Mouse (Mus musculus) A20 (cell line): ENCODE results near the gene Adamts7.
A peak's percentile ranks its signal among the peaks of the same experiment; 100 is the strongest.

Experiments
- DNase-seq: peaks from one replicate; pipeline ENCODE4 v3.0.0-alpha.2; 2011; ENCODE audit warnings: low read depth, low spot score

Gene Adamts7

DNA sequence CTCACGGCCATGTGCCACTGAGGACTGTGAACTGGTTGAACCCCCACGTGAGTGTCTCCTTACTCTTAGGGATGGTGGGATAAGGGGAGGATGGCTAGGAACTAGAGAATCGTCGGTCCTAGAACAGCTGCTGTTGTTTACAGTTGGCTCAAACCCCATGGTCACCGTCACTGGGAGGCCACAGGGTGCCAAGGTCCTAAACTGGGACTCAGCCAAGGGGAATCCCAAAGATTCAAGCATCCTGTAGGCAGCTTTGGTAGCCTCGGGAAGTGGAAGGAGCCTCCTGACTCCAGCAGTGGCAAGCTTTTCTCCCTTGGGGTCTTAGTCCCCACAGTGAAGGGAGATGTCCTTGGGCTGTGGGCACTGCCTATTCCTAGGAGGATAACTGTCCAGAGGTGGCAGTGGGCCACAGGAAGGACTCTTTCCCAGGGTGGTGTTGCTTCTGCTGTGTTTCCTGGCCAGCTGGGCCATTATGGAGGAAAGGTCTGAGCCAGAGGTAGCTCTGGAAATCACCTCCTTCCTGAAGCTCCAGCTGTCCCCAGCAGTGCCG is 34.3 kb downstream of the Adamts7 start:
- no peak for DNase-seq

DNA sequence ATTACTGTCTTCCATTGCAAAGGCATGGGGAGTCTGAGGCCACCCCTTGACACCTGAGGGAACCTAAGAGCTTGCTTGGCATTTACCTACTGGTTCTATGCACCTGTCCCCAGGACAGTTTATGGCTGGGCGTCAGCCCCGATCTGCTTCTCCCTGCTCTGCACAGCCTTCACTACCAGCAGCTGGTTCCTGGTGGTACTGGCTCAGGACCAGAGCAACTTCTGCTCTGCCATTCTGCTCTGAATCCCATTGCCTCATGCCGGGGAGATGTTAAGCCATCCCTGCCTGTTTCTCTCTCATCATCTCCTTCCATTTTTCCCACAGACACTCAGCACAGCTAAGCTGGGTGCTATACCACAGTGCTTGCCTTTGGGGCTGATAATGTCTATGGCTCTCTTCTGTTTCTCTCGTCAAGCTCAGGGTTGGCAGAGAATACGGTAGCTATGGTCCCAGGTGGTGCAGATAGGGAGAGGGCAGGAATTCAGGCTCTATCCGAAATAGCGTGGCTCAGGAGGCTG is 35.1 kb downstream of the Adamts7 start:
- no peak for DNase-seq

DNA sequence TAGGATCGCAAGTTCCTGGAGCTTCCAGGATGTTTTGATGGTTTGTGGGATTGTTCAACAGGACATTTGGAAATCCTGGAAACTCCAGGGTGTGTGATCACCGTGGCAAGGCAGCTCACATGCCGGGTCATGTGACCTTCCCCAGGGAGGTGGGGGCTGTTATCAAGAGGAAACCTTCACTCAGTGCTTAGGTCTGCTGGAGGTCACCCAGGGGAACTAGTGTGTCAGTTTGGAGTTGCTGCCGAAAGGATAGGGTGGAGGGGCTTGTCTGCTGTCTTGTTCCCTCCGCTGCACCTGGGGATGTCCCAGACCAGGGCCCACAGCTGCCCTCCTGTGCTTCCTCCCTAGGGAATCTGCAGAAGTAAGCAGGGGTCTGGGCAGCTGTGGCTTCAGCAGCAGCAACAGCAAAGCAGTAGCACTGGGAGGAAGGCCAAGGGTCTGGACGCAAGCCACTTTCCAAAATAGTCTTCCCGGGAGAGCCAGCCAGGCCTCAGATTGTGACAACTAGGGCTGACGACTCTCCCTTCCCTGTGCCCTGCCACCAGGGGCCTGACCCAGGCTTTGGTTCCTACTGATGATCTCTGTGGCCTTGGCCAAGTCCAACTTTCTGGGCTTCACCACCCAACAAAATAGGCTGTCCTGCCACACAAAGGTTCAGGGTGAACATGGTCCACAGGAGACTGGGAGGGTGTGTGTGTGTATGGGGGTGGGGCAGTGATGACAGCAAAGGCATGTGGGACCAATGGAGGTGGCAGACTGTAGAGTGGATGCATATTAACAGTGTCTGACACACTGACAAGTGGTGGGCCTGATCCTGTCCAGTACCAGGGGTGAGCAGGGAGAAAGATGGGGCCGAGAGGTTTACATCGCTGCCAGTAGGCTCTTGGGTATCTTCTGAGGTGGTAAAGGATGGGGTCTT is 35.9 kb downstream of the Adamts7 start:
- no peak for DNase-seq

DNA sequence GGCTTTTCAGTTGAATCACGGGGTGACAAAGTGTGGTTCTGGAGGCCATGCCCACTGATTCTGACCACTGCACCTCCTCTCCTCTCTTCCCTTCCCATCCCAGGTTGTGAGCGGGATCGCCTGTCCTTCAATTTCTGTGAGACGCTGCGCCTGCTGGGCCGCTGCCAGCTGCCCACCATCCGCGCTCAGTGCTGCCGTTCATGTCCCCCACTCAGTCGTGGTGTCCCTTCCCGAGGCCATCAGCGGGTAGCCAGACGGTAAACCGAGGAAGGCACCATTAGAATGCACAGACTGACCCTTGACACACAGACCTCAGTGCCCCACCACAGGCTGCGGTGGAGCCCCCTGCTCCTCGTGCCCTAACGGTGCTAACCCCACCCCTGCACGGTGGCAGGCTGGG is 36.7 kb downstream of the Adamts7 start:
- DNase-seq = no peak

DNA sequence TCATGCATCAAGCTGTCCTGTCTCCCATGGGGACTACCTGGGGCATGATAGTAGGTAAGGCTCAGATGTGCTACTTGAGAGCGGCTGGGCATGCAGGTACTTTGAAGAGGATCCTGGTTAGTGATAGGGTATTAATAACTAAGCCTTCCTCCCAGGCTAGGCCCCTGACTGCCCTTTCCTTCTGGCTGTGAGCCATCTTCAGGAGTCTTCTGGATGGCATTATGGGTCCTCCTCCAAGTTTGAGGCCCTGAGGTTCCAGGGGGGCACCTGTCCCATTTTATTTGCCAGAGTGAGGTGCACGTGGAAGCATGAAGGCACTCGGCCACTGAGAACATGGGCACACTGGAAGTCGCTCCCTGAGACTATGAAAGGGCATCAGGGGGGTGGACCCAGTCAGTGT is 37.6 kb downstream of the Adamts7 start:
- no peak for DNase-seq

DNA sequence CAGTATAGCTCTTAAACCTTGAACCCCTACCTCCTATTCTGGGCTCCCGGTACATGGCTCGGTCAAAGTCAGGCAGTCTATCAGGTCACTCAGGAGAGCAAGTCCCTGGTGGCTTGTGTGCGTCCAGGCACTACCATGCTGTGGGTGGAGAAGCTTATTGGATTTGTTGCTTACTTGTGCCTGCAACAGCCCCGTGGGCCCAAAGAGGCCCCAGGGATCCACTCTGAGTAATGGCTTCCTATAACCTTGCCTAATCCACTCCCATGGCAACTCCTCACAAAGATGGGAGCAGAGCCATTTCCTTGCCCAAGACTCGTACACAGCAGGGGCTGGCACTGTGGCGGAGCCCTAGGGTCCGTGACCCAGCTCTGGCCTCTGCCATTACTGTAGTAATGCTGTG is 38.2 kb downstream of the Adamts7 start:
- no peak for DNase-seq

DNA sequence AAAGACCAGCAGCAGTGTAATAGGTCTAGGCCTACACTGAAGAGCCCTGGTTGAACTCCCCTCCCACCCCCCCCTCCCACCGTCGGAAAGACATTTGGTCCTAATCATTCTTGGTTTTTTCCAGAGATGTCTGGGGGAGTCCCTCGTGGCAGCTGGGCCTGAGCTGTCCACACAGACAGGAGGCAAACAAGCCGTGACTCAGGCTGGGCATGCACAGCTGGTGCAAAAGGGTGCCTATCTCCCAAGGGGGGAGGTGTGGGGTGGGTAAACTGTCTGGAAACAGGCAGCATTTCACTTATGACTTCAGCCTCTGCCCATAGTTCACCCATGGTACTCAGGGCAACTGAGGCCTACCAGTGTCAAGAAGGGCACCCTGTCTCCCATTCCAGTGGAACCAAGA is 38.7 kb downstream of the Adamts7 start:
- no peak for DNase-seq

DNA sequence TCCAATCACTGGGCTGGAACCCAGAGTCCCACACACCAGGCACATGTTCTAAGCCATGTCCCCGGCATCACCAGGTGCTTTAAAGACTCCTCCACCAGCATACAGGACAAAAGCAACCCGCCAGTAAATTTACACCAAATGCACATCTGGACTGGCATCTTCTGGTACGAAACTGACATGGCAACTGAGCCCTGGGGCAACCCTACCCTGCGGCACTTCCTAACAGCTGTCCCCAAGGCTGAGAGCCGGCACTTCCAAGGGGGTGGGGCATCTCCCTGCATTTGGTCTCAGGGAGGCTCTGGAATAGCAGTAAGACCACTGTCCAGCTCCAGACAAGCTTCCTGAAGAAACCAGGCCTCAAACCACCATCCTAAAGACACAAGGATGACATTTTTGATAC is 40.4 kb downstream of the Adamts7 start:
- DNase-seq = no peak

DNA sequence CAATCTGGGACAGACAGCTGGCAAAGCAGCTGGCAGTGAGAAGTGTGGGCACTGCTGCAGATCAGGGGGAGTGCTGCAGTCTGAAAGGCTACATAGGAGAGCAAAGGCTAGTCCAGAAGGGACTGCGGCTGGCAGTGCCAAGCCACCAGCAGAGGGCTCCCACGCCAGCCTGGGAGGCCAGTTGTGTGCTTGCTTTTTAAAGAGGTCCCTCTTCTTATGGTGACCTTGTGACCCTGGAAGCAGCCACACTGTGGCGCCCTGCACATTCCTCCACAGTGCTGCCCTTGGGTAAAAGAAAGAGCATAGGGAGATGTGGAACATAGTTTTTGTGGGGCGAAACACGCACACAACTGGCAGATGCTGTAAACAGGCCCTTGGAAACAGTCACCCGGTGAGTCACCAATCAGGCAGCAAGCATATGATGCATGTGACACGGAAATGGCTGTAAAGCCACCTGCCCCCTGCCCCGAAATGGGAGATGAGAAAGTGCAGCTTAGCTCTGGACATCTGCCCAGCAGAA is 41.6 kb downstream of the Adamts7 start:
- DNase-seq = peak; percentile 13

DNA sequence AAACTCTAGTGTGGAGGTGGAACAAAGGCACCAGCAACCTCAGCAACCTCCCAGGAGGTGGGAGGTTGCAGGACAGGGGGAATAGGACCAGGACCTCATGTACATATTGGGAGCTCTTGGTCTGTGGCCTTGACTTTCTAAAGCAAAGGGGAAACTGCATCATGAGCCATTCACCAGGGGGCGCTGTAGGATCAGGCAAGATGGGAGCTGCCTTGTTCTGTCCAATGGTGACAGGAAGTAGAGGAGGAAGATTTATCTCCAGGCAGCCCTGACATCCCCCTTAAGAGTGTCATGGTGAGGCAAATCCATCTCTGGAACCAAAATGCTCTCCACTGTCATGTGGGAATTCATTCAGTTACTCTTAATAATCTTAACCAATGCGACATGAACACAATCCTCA is 43.6 kb downstream of the Adamts7 start:
- DNase-seq = peak; percentile 69

DNA sequence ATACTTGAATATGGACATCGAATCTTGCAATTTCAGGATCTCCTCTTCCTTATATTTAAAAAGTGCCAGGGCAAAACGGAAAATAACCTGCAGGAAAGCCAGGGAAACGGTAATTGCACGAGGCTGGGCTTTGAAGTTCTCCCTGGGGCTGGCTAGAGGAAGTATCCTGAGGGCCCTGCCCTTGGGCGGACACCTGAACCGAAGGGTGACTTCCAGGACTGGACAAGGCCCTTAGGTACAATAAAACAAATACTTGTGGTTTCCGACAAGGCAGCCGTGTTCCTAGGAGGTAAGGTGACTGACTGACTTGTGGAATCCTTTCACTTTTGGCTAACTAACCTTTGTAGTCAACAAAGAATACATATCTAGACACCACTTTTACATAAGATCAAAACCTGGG is 44.9 kb downstream of the Adamts7 start:
- no peak for DNase-seq

DNA sequence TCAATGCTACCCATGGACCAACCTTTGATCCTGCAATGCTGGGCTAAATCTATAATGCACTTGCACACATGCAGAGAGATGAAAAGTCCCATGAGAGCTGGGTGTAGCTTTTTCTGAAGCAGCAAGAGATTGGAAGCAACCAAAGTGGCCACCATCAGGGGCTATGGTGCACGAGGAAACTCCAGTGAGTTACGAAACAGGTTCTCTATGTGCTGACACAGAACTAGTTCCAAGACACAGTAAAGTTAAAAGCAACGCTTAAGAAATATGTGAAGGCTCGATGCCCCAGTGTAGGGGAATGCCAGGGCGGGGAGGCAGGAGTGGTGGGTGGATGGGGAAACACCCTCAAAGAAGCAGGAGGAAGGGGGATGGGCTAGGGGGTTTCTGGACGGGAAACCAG is 45.8 kb downstream of the Adamts7 start:
- no peak for DNase-seq

DNA sequence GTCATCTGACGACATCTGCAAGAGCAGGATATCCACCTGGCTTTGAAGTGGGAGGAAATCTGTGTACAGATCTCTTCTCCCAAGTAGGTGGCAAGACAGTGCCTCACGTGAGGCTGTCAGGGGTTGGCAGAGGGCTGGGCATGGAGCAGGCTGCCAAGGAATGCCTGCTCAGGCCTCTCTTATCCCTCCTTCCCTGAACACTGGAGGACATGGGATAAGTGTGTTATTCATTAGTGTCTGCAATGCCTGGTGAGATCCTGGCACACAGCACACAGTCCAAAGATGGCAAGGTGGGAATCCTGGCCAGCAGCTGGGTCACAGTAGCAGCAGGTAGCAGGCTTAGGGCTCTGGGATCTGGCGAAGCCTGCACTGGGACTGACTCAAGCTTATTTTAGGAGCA is 50.3 kb downstream of the Adamts7 start:
- DNase-seq = no peak

DNA sequence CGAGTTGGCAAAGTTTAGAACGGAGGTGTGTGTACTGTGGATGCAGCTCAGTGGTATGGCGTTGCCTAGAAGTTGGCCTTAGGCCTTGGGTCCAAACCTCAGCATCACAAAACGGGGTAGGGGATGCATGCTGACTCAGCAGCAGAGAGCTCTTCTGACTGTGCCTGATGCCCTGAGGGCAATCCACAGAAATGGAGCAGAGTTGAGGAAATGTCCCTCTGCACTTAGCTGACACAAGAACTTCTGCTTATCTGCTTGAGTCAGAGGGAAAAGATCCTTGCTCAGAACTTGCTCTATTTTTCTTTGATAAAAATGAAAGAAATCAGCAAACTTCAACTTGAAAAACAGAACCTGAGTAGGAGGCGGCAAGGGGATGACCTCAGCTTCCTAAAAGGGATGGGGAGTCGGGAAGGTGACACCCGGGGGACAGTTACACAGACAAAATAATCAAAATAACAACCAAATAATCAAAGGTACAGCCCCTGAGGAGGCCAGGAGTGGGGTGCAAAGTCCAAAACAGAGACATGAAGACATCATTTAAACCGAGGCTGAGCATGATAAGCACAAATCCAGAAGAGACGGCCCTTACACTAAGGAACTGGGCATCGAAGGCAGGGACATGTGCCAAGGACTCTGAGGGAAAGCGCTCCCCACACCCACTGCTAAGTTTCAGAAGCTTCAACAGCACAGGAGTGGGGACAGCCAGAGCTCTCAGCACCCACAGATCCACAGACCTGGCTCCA is 53.6 kb downstream of the Adamts7 start:
- DNase-seq = no peak

DNA sequence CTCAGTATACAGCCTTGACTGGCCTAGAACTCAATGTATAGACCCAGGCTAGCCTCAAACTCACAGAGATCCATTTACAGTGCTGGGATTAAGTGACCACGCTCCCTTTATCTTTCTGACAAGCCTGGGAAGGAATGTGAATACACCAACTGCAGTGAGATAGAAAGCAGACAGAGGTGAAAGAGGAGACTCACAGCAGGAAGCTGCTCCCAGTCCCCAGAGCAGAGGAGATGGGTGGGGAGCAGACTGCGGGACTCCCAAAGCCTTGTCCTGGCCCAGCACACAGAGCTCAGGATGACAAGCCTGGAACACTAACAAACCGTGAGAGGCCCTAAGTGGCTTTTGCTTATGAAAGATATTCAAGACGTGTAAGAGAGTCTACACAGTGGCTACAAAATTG is 54.6 kb downstream of the Adamts7 start:
- no peak for DNase-seq

DNA sequence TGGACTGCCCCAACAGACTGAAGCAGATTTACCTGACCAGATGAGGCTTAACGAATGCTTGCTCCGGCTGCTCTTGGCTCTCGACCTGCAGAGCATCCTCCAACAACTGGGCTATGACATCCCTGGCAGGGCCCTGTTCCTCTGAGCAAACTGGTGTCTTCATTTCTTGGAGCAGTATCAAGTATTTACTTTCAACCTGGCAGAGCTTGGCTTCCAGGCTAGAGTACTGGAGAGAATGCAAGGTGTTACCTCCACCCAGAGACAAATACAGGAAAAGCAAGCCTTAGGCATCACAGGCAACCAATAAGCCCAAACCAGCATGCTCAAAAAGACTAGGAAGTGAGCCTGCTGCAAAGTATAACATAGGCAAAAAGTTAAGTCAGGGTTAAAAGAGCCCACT is 59.4 kb downstream of the Adamts7 start:
- no peak for DNase-seq

DNA sequence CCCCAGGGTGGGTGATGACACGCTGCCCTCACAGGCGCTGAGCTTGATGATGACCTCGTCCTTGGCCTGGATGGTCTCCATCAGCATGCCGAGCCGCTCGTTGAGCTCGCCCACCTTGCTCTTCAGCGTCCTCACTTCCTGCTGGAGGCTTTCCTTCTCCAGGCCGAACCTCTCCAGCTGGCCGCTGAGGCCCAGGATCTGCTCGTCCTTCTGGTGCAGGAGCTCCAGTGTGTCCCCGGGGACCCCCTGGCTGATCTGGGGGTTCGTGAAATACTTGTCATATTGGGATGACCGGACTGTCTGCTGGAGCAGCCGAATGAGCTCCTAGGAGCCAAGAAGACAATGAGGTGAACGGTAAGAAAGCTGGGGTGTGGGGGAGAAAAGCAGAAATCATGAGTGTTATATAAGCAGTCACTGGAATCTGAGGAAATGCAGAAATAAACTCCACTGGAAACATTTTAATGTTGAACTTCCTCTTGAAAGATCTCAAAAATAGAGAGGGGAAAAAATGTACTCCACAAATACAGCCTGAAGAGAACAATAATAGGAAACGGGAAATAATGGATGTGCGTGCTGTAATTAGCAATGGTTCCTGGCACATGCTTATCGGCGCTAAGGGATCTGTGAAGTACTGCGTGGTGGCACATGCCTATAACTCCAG is 63.3 kb downstream of the Adamts7 start:
- DNase-seq = no peak

DNA sequence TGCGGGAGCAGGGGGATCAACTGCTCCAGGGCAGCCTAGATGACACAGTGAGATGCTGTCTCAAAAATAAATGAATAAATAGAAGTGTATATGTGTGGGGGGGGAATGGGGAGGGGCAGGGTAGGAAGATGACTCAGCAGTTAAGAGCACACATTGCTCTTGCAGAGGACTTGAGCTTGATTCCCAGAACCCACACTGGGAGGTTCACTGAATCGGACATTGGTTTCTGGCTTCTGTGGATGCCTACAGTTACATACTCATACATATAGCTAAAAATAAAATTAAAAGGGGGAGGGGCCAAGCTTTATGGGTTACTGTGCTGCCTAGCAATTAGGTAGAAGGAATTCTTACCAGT is 63.9 kb downstream of the Adamts7 start:
- DNase-seq = no peak

DNA sequence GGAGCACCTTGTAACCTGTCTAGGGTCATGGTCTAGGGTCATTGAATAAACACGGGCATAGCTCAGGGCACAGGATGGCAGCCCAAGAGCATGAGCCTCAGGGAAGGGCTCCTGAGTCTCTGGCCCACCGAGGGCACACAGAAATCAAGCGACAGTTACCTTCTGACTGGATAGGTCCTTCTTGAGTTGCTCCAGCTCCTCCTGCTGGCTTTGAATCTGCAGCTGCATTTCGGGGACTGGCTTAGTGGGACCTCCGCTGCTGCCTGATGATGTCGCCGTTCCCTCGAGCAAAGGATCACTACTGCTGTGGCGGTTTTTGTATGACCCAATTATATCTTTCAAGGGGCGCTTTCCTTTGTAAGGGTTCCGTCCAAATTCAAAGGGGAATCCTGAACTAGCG is 64.3 kb downstream of the Adamts7 start:
- no peak for DNase-seq

DNA sequence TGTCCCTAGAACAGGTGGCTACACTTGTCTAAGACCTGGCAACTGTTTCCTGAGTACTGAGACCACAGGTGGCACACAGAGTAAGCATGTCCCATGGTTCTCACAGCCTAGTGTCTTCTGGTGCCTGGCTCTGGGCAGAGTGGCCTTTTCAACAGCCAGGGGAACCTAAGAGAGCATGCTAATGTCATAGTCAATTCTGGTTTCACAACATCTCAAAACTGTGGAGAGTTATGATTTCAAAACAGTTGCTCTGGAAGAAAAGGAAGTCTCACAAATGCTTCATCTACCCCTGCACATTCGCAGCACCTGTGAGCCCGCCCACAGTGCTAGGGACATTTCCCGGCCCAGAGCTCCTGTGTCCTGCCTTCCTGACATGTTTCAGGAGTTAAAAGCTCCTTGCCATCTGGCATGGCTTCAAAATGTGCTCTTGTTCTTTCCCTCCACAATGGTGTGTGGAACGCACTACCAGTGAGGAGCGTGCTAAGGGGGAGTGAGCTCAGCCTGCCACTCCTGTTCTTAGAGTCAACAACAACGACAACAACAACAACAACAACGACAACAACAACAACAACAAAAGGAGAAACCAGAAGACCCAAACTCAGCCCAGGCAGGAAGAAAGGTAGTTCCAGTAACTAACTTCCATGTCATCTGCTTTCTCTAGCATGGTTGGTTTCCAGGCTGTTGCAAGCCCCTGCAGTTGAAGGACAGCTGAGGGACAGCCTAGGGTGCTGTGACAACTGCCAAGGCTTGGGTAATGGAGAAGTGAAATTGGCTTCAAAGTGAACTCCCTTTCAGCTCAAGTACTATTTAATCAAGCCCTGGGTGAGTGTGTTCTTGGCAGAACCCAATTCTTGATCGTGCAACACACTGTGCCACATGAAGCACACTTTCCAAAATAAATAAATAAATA is 70.2 kb downstream of the Adamts7 start:
- DNase-seq = peak; percentile 53

DNA sequence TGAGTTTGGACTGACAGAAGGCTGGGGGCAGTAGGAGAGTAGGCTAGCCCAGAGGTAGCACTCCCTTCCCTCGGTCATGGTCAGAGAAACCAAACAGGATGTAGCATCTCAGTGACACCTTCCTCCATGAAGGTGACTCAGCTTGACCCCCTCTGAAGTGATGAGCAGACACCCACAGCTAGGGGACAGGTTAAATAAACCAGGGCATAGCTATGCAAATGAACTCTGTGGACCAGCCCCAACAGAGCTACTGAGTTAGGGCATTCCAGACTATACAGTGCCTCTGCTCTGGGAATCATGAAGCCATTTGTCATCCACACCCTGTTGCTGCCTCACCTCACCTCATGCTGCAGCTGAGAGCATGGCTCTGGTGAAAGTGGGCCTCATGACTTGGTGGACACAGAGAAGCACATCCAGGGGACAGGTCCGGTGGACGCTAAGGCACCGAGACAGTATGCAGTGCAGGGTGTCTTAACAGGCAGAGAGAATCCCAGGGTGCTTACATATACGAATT is 71.1 kb downstream of the Adamts7 start:
- no peak for DNase-seq
